Mouse (Mus musculus) kidney, adult 2 months (tissue): ENCODE measurements around the gene Atg5.

Source experiments
- CTCF ChIP-seq: fragments of 200-500 bp; conservative IDR thresholded peaks from 2 replicates; pipeline ENCODE4 v1.5.1; 2011; ENCODE audit warnings: low read depth, mild to moderate bottlenecking, control low read depth, low read length, moderate library complexity, mixed read lengths; ENCODE audit not compliant: insufficient read depth, insufficient read length
- POLR2A ChIP-seq: fragments of 200-500 bp; IDR thresholded peaks from one replicate; pipeline ENCODE4 v1.6.1; 2011; ENCODE audit warnings: low read depth, low read length, control low read depth

- TF ChIP-seq CTCF = no peak
- TF ChIP-seq POLR2A = no peak
Measured at GRCm38 (mm10) chr10:44368596-44368995, 100.4 kb downstream of the Atg5 start.
